Mouse (Mus musculus): ENCODE measurements around the gene Gdap2.

The Gdap2 gene

DNA sequence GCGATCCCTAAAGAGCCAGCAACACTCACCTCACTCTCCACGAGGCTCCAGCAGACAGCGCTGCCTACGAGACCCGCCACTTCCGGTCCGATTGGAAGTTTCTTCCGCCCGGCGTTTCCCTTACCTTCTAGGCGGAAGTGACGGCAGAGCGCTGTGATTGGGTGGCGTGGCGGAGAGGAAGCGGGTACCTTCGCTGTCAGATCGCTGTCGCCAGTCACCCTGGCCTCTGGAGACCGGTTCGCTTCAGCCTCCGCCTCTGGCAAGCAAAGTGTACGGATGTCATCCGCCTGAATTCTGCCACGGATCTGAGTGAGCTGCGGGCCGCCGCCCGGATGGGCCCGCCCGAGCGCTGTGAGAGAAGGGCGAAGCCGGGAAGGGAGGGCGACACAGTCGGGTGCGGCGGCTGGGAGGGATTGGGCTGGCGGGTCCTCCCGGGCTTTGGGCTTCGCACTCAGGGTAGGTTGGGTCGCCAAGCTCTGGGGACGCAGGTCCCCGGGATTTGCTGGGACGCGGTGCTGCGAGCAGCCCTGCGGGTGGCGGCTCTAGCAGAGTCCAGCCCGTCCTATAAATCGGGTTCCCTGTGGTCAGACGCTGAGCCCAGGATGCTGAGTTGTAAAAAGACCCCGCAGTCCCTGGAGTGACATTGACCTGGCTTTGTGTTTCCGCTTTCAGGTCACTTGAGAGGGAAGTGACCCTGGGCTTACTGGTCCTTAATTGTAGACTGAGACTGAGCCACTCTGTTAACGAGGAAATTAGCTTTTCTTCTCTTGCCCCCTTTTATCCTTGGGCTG lies at the start of gene Gdap2, which contains the start of gene Wdr3:
TSS of gene Gdap2 (plus strand) at position 67 of the 791 bp plus-strand sequence.
TSS of gene Wdr3 (minus strand) at position 93 of the 791 bp plus-strand sequence.
- peak; percentile 91 for DNase-seq (ENCODE audit: low read depth, low spot score)

DNA sequence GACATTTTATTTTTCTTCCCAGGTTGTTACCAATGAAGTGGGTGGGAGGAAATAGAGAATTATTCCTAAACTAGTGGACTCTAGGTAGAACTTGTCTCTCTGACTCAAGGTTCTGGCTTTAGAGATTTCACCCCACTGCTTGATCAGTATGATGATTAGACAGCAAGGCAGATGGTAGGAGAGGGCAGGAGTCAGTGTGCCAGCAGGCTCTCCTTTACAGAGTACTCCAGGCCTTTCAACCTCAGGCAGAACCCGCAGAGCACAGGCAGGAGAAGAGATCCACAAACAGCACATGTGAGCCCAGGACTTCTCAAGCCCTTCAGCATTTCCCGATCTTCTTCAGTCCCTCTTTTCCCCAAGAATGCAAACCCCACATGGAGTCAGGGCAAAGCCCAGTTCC lies 43.5 kb upstream of the Gdap2 start:
- DNase-seq (ENCODE audit: low read depth, low spot score), result no peak

DNA sequence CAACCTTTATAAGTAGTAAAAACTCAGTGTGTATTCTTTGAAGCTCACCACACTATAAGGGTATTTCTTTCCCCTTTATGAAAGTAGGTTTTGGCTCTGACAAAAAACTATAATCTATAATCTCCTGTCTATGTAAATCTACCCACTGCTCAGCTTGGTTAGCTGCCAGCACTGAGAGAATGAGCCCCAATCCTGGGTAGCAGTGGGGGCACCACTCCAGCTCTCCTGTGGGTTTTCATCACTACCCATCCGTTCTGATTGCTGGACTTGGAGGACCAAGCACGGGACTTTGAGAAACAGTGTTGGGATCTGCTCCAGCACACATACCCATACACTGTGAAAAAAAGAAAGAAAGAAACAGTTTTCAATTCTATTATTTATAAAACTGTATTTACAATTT lies 40.2 kb upstream of the Gdap2 start:
- DNase-seq (ENCODE audit: low read depth, low spot score), result no peak

DNA sequence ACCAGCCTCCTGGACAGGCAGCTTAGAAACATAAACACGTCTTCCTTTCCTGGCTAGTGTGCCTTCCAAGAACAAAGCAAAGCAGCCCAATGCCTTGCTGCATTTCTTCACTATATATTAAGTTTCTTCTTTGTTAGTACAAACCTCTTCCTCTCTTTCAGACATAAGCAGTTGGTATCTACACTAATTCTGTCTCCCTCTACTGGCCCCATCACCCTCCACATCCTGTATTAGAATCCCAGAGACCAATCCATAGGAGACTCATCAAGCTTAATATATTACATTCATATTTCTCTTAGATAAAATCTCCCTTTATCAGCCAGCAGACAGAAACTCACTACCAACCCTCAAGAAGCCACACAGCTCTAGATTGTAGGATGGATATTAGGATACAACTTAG lies 39.7 kb upstream of the Gdap2 start:
- no peak for DNase-seq (ENCODE audit: low read depth, low spot score)

DNA sequence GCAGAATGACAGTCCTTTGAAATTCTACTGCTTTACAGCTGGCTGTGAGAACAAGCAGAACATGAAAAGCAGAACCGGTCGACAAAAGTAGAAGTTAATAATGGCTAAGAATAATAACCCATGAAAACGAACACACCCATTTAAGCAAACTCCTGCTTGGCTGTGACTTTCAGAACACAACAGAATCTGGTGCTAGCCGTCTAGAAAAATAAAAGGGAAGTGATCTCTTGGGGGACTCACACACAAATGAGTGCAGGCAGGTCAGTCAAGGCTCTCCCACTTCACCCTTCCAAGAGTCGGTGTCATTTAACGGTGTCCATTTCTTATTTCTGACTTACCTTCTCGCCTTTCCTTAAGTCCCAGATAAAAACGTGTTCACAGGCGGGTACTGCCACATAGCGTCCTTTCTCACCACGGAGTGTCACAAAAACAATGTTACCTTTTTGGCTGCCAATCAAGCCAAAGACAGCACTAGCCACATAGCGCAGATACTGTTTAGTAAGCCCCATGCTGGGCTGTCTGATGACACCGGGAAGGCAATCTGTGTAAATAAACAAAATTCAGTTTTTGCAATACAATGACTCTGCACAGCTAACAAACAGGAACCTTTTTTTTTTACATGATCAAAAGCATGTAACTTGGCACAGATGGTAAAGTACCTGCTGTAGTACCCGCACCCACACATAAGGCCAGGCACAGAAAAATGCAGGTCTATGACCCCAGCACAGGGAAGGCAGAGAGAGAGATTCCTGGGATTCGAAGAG lies 1.3 kb upstream of the Gdap2 start:
- no peak for DNase-seq (ENCODE audit: low read depth, low spot score)

DNA sequence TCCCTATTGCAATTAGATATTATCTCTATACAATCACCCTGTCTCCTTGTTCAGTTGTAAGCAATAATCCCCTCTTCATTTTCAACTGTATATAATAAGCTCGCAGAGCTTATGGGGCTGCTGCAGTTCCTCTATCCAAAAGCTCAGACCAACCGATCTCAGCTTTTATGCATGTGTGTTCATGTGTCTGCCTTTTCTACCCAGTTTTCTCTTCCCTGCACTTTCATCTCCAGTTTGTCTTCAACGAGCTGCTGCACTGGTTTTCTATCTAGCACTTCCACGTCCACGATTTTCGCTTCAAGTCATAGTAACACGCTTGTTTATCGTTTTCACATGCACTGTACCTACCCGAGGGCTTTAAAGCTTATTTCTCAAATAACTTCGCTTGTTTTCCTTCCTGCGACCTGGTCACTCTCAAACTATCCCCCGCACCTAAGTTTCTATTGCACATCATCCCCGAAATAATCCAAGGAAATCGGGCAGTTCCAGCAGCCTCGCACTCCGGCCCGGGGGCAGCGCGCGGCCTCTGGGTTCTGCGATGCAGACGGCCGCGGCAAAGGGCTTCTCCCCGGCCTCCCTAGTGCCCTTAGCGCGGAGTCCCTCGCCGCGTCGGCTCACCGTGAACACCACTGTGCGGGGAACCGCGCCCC lies 391 bp upstream of the Gdap2 start:
- DNase-seq (ENCODE audit: low read depth, low spot score), result peak; percentile 1

DNA sequence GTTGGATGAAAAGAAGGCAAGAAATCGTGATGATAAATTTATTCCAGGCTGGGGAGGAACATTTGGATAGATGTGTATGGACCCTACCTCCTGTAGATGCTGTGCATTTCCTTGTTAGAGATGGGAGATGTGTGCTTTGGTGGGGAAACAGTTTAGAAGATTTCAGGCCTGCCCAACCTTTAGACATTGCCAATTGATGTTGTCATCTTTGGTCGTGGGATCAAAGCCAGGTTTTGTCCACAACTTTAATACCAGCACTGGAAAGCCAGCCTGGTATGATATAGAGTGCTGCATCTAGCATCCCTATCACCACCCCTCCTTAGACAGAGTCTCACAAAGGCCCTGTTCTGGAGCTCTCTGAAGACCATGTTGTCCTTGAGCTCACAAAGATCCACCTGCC lies 1.4 kb downstream of the Gdap2 start:
- DNase-seq (ENCODE audit: low read depth, low spot score), result no peak

DNA sequence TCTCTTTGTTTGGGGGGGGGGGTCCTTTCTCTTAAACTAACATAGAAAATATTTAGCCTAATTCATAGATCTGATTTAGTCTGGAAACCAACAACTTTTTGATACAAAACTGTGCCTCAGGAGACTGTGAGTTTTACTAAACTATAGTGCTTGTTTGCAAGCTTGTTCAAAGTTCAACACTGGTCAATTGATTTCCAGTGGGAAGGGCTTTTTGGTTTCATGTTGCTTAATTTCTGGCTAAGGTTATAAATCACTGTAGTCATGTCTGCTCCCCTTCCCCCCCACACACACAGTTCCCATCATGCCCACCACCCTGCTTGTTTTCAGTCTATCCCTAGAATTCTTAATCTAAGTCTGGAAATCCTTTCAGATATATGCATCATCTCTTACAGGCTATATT lies 2.8 kb downstream of the Gdap2 start:
- DNase-seq (ENCODE audit: low read depth, low spot score), result no peak

DNA sequence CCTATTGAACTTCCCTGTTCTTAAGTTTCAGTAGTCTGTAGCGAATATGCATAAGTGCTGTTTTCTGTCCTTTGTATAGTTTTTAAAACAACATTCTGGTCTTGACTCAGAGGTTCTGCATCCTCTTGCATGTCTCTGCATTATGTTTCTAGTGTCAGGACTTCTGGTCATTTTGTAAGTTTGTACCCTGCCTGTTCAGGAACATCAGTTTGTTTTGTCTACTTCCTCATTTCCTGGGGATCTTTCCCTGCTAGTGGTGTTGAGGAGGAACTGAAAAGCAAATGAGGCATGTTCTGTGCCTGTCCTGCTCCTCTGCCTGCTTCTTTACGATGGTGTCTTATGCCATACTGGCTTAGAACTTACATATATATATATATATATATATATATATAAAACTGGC lies 13.8 kb downstream of the Gdap2 start:
- DNase-seq (ENCODE audit: low read depth, low spot score), result no peak

DNA sequence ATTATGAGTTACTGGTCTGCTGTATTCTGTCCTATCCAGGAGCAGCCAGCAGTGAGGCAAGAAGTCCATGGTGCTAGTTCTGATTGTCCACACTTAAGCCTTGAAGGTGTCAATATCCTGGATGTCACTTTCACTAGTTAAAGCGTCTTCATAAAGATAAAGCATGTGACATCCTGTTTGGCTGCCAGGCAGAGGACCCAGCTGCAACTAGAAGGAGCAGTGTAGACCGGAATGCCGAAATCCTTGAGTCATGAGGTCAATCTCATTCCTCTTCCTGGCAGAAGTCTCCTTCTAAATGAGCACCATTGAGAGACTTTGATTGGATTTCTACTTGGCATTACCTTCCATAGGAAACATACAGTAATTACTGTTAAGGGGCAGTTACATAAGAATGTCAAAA lies 18.3 kb downstream of the Gdap2 start:
- no peak for DNase-seq (ENCODE audit: low read depth, low spot score)

DNA sequence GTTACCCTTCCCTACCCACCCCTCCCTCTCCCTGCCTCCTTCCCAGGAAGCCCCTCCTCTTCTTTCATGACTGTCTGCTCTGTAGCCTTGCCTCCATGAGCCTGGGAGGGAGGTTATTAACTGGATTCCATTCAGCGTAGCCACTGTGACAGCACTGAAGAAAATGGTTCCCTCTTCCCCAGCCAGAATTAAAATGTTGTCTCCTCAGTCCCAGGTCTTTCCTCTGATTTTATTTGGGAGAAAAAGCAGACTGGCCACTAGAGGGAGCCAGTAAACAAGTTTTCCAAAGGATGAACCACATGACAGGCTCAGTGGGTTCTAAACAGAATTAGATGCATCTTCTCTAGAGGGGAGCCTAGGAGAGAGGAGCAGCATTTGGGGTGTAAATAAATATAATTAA lies 27.3 kb downstream of the Gdap2 start:
- peak; percentile 72 for DNase-seq (ENCODE audit: low read depth, low spot score)

DNA sequence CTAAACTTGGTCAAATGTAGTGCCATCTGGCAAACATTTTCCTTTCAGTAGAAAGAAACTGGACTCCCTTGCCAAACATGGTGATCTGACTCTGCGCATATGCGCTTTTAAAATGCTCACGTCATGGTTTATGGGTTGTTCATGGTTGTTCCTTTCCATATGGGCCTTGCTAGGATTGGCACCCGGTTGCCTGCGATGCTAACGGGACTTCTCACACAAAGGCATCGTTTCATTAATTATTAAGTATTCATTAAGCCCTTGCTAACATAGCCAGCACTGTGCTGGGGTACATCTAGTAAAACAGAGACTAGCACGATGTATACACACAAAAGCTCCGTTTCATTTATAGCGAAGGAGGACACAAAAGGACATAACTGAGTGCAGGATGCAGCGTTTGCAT lies 27.7 kb downstream of the Gdap2 start:
- no peak for DNase-seq (ENCODE audit: low read depth, low spot score)

DNA sequence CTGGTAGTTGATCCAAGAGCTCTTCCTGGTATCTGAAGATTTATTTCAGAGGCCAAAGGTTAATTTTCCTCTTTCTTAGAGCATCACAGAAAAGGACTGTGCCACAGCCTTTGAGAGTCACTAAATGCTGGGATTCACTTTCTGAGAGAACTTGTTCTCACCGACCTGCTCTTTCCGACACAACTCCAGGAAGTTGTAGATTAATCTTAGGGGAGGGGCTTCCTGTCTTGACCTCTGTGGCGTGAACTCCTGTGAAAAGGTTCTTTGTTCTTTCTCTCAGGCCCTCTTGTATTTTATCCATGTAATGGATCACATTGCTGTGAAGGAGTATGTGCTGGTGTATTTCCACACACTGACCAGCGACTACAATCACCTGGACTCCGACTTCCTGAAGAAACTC lies 32.0 kb downstream of the Gdap2 start:
- DNase-seq (ENCODE audit: low read depth, low spot score), result peak; percentile 25

DNA sequence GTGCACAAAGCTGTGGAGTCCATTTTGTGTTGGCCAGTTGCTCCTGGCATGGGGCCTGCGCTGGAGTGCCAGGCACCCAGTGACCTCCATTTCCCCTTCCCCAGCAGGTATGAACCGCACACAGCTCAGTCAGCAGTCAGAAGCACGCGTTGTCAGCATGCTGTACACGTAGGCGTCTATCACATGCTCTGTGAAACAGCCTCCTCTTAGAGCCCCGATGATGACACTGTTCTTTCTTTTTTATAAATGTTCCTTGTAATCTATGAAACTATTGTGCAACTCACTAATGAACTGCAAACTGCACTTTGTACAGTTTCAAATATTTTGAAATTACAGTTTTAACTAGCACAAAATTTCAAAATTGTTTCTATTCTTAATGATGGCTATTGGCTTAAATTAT lies 39.4 kb downstream of the Gdap2 start:
- DNase-seq (ENCODE audit: low read depth, low spot score), result no peak

DNA sequence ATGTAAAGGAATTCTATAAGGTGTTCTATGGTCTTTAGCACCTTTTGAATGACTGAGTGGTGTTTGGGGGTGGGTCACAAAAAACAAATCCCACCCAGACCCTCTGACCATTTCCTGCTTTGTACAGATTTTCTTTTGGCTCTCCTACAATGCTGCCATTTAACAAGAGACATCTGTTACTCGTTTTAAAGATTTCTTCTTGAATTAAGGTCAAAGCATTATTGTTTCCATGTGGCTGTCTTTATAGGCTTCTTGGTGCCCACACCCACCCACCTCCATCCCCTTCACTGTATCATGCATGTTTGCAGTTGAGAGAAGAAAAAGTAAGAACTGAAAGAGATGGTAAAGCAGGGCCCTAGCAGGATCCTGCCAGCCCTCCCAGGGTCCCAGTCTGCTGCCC lies 44.8 kb downstream of the Gdap2 start:
- peak; percentile 65 for DNase-seq (ENCODE audit: low read depth, low spot score)

DNA sequence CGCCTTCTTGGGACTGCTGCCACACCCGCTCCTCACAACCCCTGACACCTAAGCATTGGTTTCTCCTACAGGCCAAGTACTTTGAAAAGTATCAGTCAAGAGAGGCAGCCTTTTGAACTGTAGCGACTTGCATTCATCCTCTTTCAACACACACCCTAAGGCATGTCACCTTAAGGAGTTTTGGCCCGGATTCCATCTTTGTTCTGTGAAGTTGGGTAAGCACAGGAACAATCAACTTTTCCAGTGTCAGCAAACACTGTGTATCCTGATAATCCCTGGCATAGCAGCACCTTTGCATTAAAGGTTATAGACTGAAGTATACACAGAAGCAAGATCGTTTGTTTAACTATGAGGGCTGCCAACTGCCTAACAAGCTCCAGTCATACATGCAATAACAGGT lies 53.3 kb downstream of the Gdap2 start:
- DNase-seq (ENCODE audit: low read depth, low spot score), result no peak

DNA sequence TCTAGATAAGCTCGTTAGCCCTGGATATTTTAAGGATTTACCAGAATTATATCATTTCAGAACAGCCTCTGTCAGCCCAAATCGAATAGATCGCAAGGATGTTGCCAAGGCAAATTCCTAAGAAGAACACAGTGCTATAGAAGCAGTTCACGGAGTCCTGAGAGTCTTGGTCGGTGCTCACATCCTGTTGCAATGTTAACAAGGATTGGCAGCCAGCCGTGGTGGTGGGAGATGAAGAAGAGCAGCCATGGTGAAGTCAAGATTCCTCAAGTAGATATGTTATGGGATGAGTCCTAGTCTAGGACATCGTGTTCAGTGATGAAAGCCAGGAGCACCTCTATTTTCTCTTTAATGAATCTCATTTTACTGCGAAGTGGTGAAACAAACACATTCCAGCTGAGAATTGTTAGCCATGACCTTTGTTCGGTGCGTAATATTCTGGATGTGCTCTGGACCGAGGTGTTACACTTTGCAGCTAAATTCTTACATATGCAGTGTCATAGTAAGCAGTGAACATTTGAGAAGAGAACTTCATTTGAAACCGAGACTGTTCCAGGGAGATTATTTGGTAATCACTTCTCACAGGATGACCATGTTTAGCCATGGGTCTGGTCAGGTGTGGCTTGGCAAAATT lies 63.3 kb downstream of the Gdap2 start:
- DNase-seq (ENCODE audit: low read depth, low spot score), result no peak

DNA sequence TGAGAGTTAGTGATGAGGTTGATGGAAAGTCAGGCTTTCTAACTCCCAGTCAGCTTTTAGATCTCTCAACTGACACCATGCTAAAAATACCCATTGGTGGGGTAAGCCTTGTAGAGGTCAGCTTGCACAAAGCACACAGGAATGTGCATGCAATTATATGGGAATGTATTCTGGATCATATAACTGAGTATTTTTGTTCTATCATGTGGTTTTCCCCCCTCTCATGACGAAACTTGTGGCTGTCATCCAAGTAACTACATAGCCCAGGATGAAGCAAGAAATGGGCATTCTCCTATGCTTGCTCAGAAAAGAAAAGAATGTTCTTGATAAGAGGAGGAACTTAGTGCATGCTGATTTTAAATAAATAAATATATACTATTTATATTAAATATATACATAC lies 65.3 kb downstream of the Gdap2 start:
- DNase-seq (ENCODE audit: low read depth, low spot score), result no peak

DNA sequence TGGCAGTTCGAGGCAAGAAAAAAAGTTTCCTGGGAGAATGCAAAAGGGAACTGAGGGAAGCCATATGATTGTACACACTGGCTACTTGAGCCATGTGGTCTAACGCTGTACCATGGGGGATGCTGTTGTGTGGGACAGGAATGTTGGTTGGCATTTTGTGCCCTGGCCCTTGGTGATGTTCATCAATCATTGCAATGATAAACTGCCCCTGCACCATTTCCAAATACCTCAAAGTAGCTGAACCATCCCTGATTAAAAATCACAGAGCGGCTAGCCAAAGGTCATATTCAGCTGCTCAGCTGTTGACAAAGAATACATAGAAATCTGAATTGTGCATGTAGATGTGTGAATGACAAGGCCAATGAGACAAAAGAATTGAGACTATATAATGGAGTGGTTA lies 66.8 kb downstream of the Gdap2 start:
- DNase-seq (ENCODE audit: low read depth, low spot score), result no peak

DNA sequence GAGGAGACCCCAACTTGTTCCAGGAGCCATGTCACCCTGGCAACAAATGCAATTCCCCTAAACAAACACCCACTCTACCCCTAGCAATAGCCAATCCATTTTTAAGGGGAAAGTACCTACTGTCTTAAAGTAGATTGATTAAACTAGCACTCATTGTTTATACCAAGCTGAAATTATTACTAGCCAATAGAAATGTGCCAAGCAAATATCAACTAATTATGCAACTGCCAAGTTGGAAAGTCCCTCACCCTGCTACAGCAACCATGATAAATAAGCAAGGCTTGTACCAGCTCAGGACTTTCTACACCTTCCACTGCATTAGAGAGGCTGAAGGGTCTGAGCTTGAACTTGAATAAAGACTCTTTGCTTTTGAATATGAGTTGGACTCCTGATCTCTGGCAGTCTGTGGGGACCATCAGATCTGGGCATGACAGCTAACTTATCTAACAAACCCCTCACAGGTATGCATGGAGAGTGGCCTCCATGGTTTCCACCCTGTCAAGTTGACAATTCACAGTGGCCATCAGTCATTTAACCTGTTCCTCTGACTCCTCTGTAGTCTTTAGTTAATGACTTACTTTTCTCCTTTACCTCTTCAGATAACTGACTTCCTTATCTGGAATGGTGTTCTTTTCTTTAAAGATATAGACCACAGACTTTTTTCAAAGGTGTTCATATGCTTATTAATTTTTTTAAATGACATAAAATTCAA lies 74.7 kb downstream of the Gdap2 start:
- DNase-seq (ENCODE audit: low read depth, low spot score), result no peak

DNA sequence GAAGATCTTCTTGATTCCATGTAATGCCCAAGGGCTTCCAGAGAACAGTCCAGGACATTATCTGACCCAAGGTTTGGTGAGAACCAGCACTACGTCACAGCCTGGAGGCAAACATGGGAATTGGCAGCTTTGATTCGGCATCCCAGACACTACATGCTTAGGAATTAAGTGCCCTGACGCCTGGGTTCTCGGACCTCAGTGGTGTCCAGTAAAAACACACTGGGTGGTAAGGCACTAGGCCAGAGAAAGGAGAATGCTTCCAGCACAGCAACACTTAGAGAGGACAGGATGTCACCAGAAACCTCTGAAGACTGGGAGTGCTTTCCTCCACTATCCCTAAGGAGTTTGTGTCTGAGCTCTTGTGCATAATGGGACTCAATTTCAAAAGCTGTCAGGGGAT lies 80.0 kb downstream of the Gdap2 start:
- no peak for DNase-seq (ENCODE audit: low read depth, low spot score)

Measured in forelimb bud, embryonic 11.5 days (tissue).